Mouse (Mus musculus) lung, postnatal 0 days (tissue): ENCODE measurements at regions not wholly inside any gene's neighbourhood (a gene's known extent, or its start where the extent isn't known, plus 50 kb on each side); places are given as distances from the start of the nearest gene placed in this dataset.

ENCODE experiments used
- CTCF ChIP-seq: IDR thresholded peaks from 2 replicates; pipeline ENCODE4 v1.5.1; 2016; ENCODE audit warnings: antibody characterized with exemption, mild to moderate bottlenecking
- EP300 ChIP-seq: IDR thresholded peaks from 2 replicates; pipeline ENCODE4 v1.6.1; 2016; ENCODE audit warnings: antibody characterized with exemption, mild to moderate bottlenecking, control low read depth

DNA sequence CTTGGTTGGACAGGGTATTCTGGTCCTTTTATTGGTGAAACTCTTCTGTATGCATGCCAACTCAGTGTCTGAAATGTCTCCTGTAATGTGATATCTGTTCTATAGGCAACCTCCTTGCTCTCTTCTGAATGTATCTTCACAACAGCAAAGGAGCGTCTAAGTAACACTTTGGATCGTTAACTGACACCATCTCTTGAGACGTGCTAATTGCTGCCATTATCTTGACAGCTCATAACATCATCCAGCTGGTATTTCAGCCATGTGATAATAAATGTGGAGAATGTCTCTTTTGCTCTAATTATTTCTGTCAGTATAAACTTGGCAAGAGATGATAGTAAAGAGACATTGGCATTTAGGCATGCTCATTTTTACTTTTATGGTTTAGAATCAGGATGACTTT is 68.8 kb upstream of the Col8a1 start:
- TF ChIP-seq EP300 (no peak), CTCF (no peak)
